Mouse (Mus musculus) cerebellum, adult 2 months (tissue): ENCODE data around the gene Tmcc1. TPM values are rescaled to one million over a fixed set of nuclear protein-coding genes. Genes with fewer than 3 reads are reported as not detected.
A peak's percentile ranks its signal among the peaks of the same experiment; 100 is the strongest.
"Not testable (repeated sequence)": the region's sequence is repeated elsewhere in the genome, so short reads cannot be mapped to it uniquely, and the experiment has no call there.

Experiments used
- DNase-seq, 2 experiments: peaks; one replicate each; pipeline ENCODE4 v3.0.0; 2021
- H3K27ac ChIP-seq: fragments of 200-500 bp; 2 replicates; pipeline ENCODE4 v1.5.1; 2012; ENCODE audit warnings: low read length, control low read depth, inconsistent platforms; ENCODE audit not compliant: insufficient read depth
- H3K27me3 ChIP-seq: fragments of 200-500 bp; 2 replicates; pipeline ENCODE4 v1.6.1; 2012; ENCODE audit warnings: inconsistent platforms, mild to moderate bottlenecking, low read length, moderate library complexity; ENCODE audit not compliant: control insufficient read depth, insufficient read depth
- H3K4me1 ChIP-seq: fragments of 200-500 bp; 2 replicates; pipeline ENCODE4 v1.6.1; 2011; ENCODE audit warnings: low read length; ENCODE audit not compliant: control insufficient read depth, insufficient read depth
- H3K4me3 ChIP-seq: fragments of 200-500 bp; replicated peaks from 2 replicates; pipeline ENCODE3; 2011; ENCODE audit warnings: mild to moderate bottlenecking, low read depth, low read length, control low read depth; ENCODE audit not compliant: insufficient read depth
- CTCF ChIP-seq: fragments of 200-500 bp; IDR thresholded peaks from 2 replicates; pipeline ENCODE4 v1.5.1; 2011; ENCODE audit warnings: low read depth, mild to moderate bottlenecking, control low read depth, low read length, moderate library complexity, borderline replicate concordance; ENCODE audit not compliant: insufficient read depth
- POLR2A ChIP-seq: fragments of 200-500 bp; IDR thresholded peaks from 2 replicates; pipeline ENCODE4 v1.6.1; 2011; ENCODE audit warnings: low read length, control low read depth, borderline replicate concordance; ENCODE audit not compliant: insufficient read depth
- WGBS: fragments of 180-500 bp; shearing (Covaris S2); methylation state at CpG from one replicate; pipeline ENCODE4 v1.1.7; 2018; 5-methylcytosine and 5-hydroxymethylcytosine counted together
- polyA plus RNA-seq: library from polyadenylated mRNA; depleted of rRNA; stranded (reverse); fragments of >200 nt; gene quantifications from 2 replicates; pipeline ENCODE4 v1.2.3, GENCODE M21; 2012

Gene Tmcc1
- polyA plus RNA-seq, 1 experiment = 55.8 TPM

DNA sequence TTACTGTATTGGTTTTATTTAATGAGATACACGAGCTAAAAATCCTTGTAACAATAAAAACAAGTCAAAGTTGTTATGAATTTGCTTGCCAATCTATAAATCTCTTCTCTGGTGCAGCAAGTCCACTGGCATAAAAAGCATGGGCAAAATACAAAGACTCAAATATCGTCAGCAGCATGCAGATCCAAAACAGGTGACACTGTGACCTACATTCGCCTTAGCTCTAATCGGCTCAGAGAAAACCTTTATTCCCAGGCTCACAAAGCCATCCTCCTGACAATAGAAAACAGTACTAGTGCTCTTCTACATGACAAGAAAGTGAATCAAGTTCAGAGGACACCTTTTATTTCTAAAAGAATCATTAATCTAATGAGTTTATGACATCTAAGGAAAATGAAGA, 73.6 kb downstream of the Tmcc1 start:
- peak in 1 of 2 experiments; percentile 70 for DNase-seq
- Histone ChIP-seq H3K27ac (no peak overlapping the region), H3K4me3 (no peak overlapping the region), H3K4me1 (peaks cover 4% of the 10 kb centered on the region), H3K27me3 (no peaks in the 10 kb centered on the region)
- 18% methylated on average over 4 of the region's 4 CpGs for WGBS
- TF ChIP-seq CTCF (no peak), POLR2A (no peak)

GRCm38 (mm10) chr6:116116634-116117033, 76.7 kb downstream of the Tmcc1 start:
- not testable (repeated sequence) for H3K27me3 ChIP-seq, H3K27ac ChIP-seq, H3K4me3 ChIP-seq, H3K4me1 ChIP-seq, DNase-seq
- 92% methylated on average over 6 of the region's 6 CpGs for WGBS

- H3K4me1 ChIP-seq = no peaks in the 10 kb centered on the region
- 92% methylated on average over 4 of the region's 4 CpGs for WGBS
- H3K27ac ChIP-seq = no peak overlapping the region
- DNase-seq = no peak
- no peaks in the 10 kb centered on the region for H3K27me3 ChIP-seq
- TF ChIP-seq POLR2A (no peak), CTCF (no peak)
- no peak overlapping the region for H3K4me3 ChIP-seq
Measured at GRCm38 (mm10) chr6:116110588-116110987, 82.7 kb downstream of the Tmcc1 start.

DNA sequence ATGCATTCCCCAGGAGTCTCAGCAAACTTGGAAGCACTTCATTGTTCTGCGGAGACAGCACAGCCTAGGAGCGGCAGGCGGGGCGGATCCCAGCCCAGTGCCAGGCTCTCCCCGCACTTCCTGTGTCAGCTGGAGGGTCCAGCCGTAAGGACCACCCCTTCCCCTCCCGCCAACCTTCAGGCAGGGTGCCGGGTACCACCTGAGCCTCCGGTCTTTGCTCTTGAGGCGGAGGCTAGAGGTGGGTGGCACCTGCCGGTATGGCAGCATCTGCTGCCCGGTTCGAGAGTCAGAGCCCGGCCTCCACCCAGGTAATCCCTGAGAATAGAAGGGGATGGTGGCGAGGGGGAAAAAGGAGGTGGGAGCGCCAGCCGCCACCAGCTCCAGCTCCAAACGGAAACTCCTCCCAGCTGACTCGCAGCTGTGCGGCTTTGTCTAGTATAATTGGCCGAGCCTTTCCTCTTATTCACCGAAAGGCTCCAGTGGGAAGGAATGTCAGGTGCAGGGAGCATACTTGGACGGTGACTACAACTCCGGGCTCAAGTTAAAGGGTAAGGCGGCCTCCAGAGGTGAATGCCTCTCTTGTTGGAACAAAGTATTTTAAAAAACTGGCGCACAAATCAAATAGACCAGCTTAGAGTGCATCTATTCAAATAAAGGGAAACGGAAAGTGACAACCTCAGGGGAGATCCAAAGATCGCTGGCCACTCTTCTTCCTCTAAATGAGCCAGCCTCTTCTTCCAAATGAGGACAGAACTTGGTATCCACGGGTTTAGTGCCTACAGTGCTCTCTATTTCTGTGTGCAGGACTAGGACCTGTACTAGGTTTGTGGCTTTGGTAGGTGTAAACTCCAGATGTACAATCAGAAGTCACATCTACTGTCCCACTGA, 85.6 kb downstream of the Tmcc1 start:
- no peak for TF ChIP-seq CTCF
- TF ChIP-seq POLR2A = no peak

DNA sequence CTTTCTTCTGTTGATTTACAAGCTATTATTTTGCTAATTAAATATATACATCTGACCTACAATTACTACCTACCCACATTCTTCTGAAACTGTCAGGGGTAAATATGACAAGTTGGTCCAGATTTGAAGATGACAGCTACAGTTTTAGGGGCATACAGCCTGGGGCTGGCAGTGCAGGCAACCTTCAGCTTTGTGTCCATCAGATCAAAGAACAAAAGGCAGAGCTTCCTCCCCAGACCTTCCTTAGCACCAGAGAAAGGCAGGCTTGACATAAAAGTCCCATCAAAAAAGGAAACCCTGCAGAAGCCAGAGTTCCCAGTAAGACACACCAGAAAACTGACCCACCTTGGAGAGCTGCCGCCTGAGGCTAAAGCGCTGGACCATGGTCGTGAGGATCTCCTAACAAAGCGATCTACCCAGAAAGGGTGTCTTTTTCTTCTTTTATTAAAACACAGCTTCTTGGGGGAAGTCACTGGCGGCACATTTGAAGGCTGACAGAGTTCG, 86.3 kb downstream of the Tmcc1 start:
- TF ChIP-seq CTCF = no peak
- TF ChIP-seq POLR2A = no peak
- Histone ChIP-seq H3K27ac (no peak overlapping the region), H3K4me1 (no peaks in the 10 kb centered on the region), H3K27me3 (no peaks in the 10 kb centered on the region), H3K4me3 (no peak overlapping the region)
- 36% methylated on average over 6 of the region's 6 CpGs for WGBS
- DNase-seq = no peak

More for the DNA sequence above, 85.6 kb downstream of the Tmcc1 start:
- H3K4me1 ChIP-seq = no peaks in the 10 kb centered on the region
- H3K27ac ChIP-seq = no peak overlapping the region
- H3K4me3 ChIP-seq = peak overlapping the region; percentile 46
- H3K27me3 ChIP-seq = no peaks in the 10 kb centered on the region
- DNase-seq = peak; percentile 18 to 40
- 5% methylated on average over 29 of the region's 29 CpGs for WGBS

GRCm38 (mm10) chr6:116097579-116097978, 95.7 kb downstream of the Tmcc1 start:
- DNase-seq = no peak
- H3K4me1 ChIP-seq = no peaks in the 10 kb centered on the region
- WGBS = 87% methylated on average over 2 of the region's 2 CpGs
- H3K4me3 ChIP-seq = no peak overlapping the region
- no peaks in the 10 kb centered on the region for H3K27me3 ChIP-seq
- no peak for TF ChIP-seq CTCF
- TF ChIP-seq POLR2A = no peak
- H3K27ac ChIP-seq = no peak overlapping the region

- DNase-seq = no peak
- H3K4me3 ChIP-seq = no peak overlapping the region
- H3K27me3 ChIP-seq = no peaks in the 10 kb centered on the region
- no peaks in the 10 kb centered on the region for H3K4me1 ChIP-seq
- TF ChIP-seq CTCF = no peak
- no peak for TF ChIP-seq POLR2A
- H3K27ac ChIP-seq = no peak overlapping the region
Measured at GRCm38 (mm10) chr6:116089402-116089801, 103.9 kb downstream of the Tmcc1 start.

DNA sequence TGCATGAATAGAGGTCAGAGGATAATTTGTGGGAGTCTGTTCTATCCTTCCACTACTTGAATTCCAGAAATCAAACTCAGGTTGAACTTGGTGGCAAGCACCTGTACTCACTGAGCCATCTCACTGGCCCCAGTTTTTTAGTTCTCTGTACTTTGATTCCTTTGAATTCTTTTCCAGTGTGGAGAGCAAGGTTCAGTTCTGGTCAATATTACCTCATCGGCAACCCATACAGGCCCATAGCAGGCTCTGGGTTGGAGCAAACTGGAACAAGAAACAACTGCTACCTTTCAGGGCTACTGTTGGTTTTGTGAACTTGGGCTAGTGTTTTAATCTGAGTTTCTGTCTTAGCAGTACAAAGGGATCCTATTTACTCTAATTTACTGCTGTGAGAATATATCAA, 107.2 kb downstream of the Tmcc1 start:
- Histone ChIP-seq H3K27me3 (no peaks in the 10 kb centered on the region), H3K27ac (no peak overlapping the region), H3K4me3 (no peak overlapping the region), H3K4me1 (no peaks in the 10 kb centered on the region)
- 91% methylated on average over 1 of the region's 1 CpGs for WGBS
- TF ChIP-seq POLR2A = no peak
- no peak for TF ChIP-seq CTCF
- no peak for DNase-seq
